Mouse (Mus musculus) embryonic facial prominence, embryonic 10.5 days (tissue): ENCODE measurements at regions not wholly inside any gene's neighbourhood (a gene's known extent, or its start where the extent isn't known, plus 50 kb on each side); places are given as distances from the start of the nearest gene placed in this dataset.

Experiments used
- DNase-seq: peaks from one replicate; pipeline ENCODE4 v3.0.0-alpha.2; 2017; ENCODE audit warnings: low spot score
- H3K27ac ChIP-seq: fragments of 300-500 bp; sonication (generic); replicated peaks from 2 replicates; pipeline ENCODE4 v1.5.1; 2016; ENCODE audit warnings: mild to moderate bottlenecking
- H3K27me3 ChIP-seq: fragments of 300-500 bp; sonication (generic); replicated peaks from 2 replicates; pipeline ENCODE4 v1.6.1; 2016; ENCODE audit warnings: low read depth, mild to moderate bottlenecking; ENCODE audit not compliant: poor library complexity, severe bottlenecking
- H3K36me3 ChIP-seq: fragments of 300-500 bp; sonication (generic); replicated peaks from 2 replicates; pipeline ENCODE4 v1.6.1; 2016; ENCODE audit warnings: mild to moderate bottlenecking, moderate library complexity
- H3K4me1 ChIP-seq: fragments of 300-500 bp; sonication (generic); 2 replicates; pipeline ENCODE4 v1.6.1; 2016
- H3K4me3 ChIP-seq: fragments of 300-500 bp; sonication (generic); 2 replicates; pipeline ENCODE4 v1.5.1; 2016; ENCODE audit warnings: mild to moderate bottlenecking, moderate library complexity
- H3K9me3 ChIP-seq: fragments of 300-500 bp; sonication (generic); 2 replicates; pipeline ENCODE4 v1.6.1; 2016; ENCODE audit warnings: mild to moderate bottlenecking
- WGBS: fragments of 180-500 bp; shearing (Covaris S2); methylation state at CpG from one replicate; pipeline ENCODE4 v1.1.7; 2016; 5-methylcytosine and 5-hydroxymethylcytosine counted together

- Histone ChIP-seq H3K9me3 (no peaks in the 10 kb centered on the region), H3K36me3 (no peaks in the 10 kb centered on the region), H3K4me1 (no peaks in the 10 kb centered on the region), H3K27ac (no peak overlapping the region), H3K4me3 (no peak overlapping the region), H3K27me3 (no peaks in the 10 kb centered on the region)
- 72% methylated on average over 4 of the region's 4 CpGs for WGBS
- no peak for DNase-seq
Measured at GRCm38 (mm10) chr16:46735140-46735539, 236.8 kb upstream of the Nectin3 start.

- H3K9me3 ChIP-seq: no peaks in the 10 kb centered on the region
Measured at GRCm38 (mm10) chr16:46728424-46728823, 230.1 kb upstream of the Nectin3 start.

GRCm38 (mm10) chr16:46723660-46724059 lies 225.3 kb upstream of the Nectin3 start:
- Histone ChIP-seq H3K9me3 (no peaks in the 10 kb centered on the region), H3K4me1 (no peaks in the 10 kb centered on the region), H3K4me3 (no peak overlapping the region), H3K36me3 (no peaks in the 10 kb centered on the region), H3K27ac (no peak overlapping the region), H3K27me3 (no peaks in the 10 kb centered on the region)
- no peak for DNase-seq
- WGBS: 92% methylated on average over 4 of the region's 4 CpGs

More at GRCm38 (mm10) chr16:46728424-46728823, 230.1 kb upstream of the Nectin3 start:
- no peaks in the 10 kb centered on the region for H3K27me3 ChIP-seq
- no peak for DNase-seq
- 85% methylated on average over 3 of the region's 3 CpGs for WGBS
- no peaks in the 10 kb centered on the region for H3K36me3 ChIP-seq
- H3K27ac ChIP-seq: no peak overlapping the region
- no peak overlapping the region for H3K4me3 ChIP-seq
- H3K4me1 ChIP-seq: no peaks in the 10 kb centered on the region

- 91% methylated on average over 3 of the region's 3 CpGs for WGBS
- no peaks in the 10 kb centered on the region for H3K9me3 ChIP-seq
Measured at GRCm38 (mm10) chr16:46679787-46680186, 181.5 kb upstream of the Nectin3 start.

GRCm38 (mm10) chr16:46669590-46669989 lies 171.3 kb upstream of the Nectin3 start:
- Histone ChIP-seq H3K4me3 (no peak overlapping the region), H3K27ac (no peak overlapping the region), H3K4me1 (no peaks in the 10 kb centered on the region), H3K27me3 (no peaks in the 10 kb centered on the region), H3K36me3 (no peaks in the 10 kb centered on the region), H3K9me3 (no peaks in the 10 kb centered on the region)
- DNase-seq: no peak
- 83% methylated on average over 3 of the region's 3 CpGs for WGBS

More at GRCm38 (mm10) chr16:46679787-46680186, 181.5 kb upstream of the Nectin3 start:
- H3K4me1 ChIP-seq: no peaks in the 10 kb centered on the region
- no peak overlapping the region for H3K4me3 ChIP-seq
- H3K36me3 ChIP-seq: no peaks in the 10 kb centered on the region
- no peak overlapping the region for H3K27ac ChIP-seq
- DNase-seq: no peak
- no peaks in the 10 kb centered on the region for H3K27me3 ChIP-seq

DNA sequence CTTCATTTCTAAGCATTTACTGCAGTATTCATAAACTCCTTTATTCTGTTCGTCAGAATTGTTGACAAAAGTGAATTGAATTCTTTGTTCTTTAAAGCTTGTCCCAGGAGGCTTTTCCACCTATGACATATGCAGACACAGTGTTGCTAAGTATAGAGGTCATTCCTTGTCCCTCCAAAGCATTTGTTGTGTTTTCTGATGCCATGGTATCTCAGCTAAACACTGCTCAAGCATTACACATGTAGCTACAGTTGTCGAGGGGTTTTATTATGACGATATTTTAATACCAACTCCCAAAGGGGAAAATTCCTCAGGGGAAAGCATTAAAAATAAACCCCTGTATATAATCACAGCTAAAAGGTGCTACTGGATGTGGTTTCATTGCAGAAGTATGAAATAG lies 167.2 kb upstream of the Nectin3 start:
- Histone ChIP-seq H3K4me1 (no peaks in the 10 kb centered on the region), H3K9me3 (no peaks in the 10 kb centered on the region), H3K36me3 (no peaks in the 10 kb centered on the region), H3K27me3 (no peaks in the 10 kb centered on the region), H3K27ac (no peak overlapping the region), H3K4me3 (no peak overlapping the region)
- DNase-seq: no peak
- WGBS: 85% methylated on average over 3 of the region's 3 CpGs

- WGBS: 85% methylated on average over 4 of the region's 4 CpGs
- no peak overlapping the region for H3K27ac ChIP-seq
- no peaks in the 10 kb centered on the region for H3K36me3 ChIP-seq
- H3K27me3 ChIP-seq: no peaks in the 10 kb centered on the region
- DNase-seq: no peak
- H3K4me1 ChIP-seq: no peaks in the 10 kb centered on the region
- H3K9me3 ChIP-seq: no peaks in the 10 kb centered on the region
- H3K4me3 ChIP-seq: no peak overlapping the region
Measured at GRCm38 (mm10) chr16:46663008-46663407, 164.7 kb upstream of the Nectin3 start.

DNA sequence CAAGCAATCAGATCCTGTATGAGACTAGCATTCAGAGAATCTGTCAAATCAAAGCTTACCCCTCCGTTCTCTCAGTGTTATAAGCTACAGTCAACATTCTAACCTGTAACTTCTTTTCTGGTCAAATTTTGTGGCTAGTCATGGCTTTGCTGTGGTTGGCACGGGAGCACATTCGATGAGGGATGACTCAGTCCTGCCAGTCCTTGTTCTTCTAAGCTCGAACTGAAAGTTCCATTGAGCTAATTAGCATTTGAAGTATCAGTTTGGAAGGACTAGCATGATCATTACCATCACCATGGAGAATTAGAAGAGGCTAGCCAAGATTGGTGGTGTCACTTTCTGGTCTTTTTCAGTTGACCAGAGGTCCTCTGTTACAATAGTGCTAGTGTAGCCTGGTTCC lies 156.7 kb upstream of the Nectin3 start:
- DNase-seq: no peak
- WGBS: 91% methylated on average over 4 of the region's 4 CpGs

DNA sequence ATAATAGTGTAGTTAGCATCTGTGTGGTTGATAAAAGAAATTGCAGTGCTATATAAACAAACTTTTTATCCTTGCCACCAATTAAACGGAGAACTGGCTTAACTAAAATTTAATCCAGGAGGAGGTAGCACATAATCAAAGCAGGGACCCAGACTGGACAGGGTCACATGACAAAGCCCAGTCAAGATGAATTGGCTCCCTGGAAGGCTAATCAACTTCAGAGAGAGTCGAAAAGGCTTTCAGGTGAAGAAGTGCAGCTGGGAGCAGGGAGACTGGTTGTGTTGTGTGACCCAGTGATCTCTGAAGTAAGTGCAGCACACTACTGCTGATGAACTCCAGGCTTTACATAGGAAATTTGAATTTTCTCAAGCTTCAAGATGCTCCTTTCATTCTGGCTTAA lies 127.5 kb upstream of the Nectin3 start:
- Histone ChIP-seq H3K9me3 (no peaks in the 10 kb centered on the region), H3K36me3 (no peaks in the 10 kb centered on the region), H3K4me1 (peaks cover 5% of the 10 kb centered on the region), H3K4me3 (no peak overlapping the region), H3K27ac (no peak overlapping the region), H3K27me3 (no peaks in the 10 kb centered on the region)
- no peak for DNase-seq
- 28% methylated on average over 2 of the region's 2 CpGs for WGBS

More for the DNA sequence above, 156.7 kb upstream of the Nectin3 start:
- no peak overlapping the region for H3K27ac ChIP-seq
- H3K9me3 ChIP-seq: no peaks in the 10 kb centered on the region
- no peaks in the 10 kb centered on the region for H3K4me1 ChIP-seq
- H3K36me3 ChIP-seq: no peaks in the 10 kb centered on the region
- H3K4me3 ChIP-seq: no peak overlapping the region
- no peaks in the 10 kb centered on the region for H3K27me3 ChIP-seq

GRCm38 (mm10) chr16:46623246-46623645 lies 124.9 kb upstream of the Nectin3 start:
- WGBS: 88% methylated on average over 1 of the region's 1 CpGs
- no peaks in the 10 kb centered on the region for H3K27me3 ChIP-seq
- DNase-seq: no peak
- H3K4me1 ChIP-seq: peaks cover 5% of the 10 kb centered on the region
- no peaks in the 10 kb centered on the region for H3K36me3 ChIP-seq
- H3K4me3 ChIP-seq: no peak overlapping the region
- H3K27ac ChIP-seq: no peak overlapping the region
- no peaks in the 10 kb centered on the region for H3K9me3 ChIP-seq

DNA sequence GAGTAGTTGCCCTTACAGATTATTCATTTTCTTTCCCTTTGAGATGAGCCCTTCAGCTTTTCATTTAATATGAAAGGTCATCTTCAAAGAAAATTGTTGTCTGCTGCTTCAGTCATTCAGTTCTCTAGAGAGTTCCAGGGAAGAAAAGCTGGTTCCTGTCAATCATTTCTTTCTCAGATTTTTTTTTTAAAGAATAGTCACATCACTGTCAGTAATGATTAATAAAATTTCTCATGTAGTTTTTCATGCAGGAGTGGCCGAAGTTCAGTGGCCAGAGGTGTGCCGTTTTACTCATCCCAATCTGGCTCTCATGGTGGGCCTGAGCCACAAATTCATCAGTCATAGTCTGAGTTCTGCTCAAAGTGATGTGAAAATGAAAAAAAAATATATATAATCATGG lies 121.5 kb upstream of the Nectin3 start:
- no peaks in the 10 kb centered on the region for H3K9me3 ChIP-seq
- 89% methylated on average over 2 of the region's 2 CpGs for WGBS
- no peaks in the 10 kb centered on the region for H3K36me3 ChIP-seq
- H3K27me3 ChIP-seq: no peaks in the 10 kb centered on the region
- H3K27ac ChIP-seq: no peak overlapping the region
- H3K4me1 ChIP-seq: no peaks in the 10 kb centered on the region
- no peak for DNase-seq
- no peak overlapping the region for H3K4me3 ChIP-seq

- Histone ChIP-seq H3K4me1 (no peaks in the 10 kb centered on the region), H3K36me3 (no peaks in the 10 kb centered on the region), H3K27ac (no peak overlapping the region), H3K27me3 (no peaks in the 10 kb centered on the region), H3K9me3 (no peaks in the 10 kb centered on the region), H3K4me3 (no peak overlapping the region)
- peak; percentile 22 for DNase-seq
- 74% methylated on average over 13 of the region's 13 CpGs for WGBS
Measured at GRCm38 (mm10) chr16:46617544-46618335, 119.4 kb upstream of the Nectin3 start.

- no peak for DNase-seq
- no peak overlapping the region for H3K27ac ChIP-seq
- H3K4me1 ChIP-seq: no peaks in the 10 kb centered on the region
- no peaks in the 10 kb centered on the region for H3K9me3 ChIP-seq
- H3K4me3 ChIP-seq: no peak overlapping the region
- H3K36me3 ChIP-seq: no peaks in the 10 kb centered on the region
- no peaks in the 10 kb centered on the region for H3K27me3 ChIP-seq
Measured at GRCm38 (mm10) chr16:46616606-46617005, 118.3 kb upstream of the Nectin3 start.
